Mouse (Mus musculus): ENCODE measurements around the gene 1700025C18Rik.

The 1700025C18Rik gene

DNA sequence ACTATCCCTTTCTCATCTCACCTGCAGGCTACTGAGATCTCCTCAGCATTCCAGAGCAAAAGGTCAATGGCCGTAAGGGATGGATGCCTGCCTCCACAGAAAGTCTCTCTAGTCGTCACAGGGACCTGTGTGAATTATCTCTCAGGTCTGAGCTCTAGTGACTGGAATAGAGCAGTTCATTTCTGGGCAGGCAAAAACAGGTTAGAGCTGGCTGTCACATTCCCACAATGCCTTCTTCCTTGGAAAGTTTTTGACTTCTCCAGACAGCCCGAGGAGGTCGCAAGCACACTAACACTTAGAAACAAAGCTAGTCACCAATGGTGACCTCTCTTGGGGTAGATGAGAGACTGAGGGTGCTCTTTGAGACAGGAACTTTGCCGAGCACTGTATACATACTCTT lies 48.4 kb downstream of the 1700025C18Rik start:
- in situ Hi-C loops (cut with MboI, MseI), result loop anchor here (10.0 kb wide), 1 partner anchor 1017 kb away; the partner anchor contains the start of gene Pabpc1l

DNA sequence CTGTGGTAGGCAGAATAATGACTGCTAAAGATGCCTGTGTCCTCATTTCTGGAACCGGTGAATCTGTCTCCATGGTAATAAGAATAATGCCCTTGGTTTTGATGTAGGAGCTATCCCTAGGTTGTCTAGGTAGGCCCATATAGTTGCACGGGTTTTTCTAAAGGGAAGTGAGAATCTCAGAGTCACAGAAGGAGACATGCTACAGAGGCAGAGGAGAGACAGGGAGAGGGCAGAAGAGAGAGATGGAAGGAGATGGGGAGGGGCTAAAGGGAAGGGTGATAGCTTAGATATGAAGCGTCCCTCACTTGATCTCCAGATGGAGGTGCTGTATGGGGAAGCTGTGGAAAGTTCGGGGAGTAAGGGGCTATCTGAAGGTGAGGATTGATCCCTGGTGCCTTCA lies 53.1 kb downstream of the 1700025C18Rik start:
- in situ Hi-C loops (cut with MboI, MseI), result no loop called here

GRCm38 (mm10) chr2:165035058-165035431 lies 55.5 kb downstream of the 1700025C18Rik start:
- in situ Hi-C loops (cut with MboI, MseI), result no loop called here

DNA sequence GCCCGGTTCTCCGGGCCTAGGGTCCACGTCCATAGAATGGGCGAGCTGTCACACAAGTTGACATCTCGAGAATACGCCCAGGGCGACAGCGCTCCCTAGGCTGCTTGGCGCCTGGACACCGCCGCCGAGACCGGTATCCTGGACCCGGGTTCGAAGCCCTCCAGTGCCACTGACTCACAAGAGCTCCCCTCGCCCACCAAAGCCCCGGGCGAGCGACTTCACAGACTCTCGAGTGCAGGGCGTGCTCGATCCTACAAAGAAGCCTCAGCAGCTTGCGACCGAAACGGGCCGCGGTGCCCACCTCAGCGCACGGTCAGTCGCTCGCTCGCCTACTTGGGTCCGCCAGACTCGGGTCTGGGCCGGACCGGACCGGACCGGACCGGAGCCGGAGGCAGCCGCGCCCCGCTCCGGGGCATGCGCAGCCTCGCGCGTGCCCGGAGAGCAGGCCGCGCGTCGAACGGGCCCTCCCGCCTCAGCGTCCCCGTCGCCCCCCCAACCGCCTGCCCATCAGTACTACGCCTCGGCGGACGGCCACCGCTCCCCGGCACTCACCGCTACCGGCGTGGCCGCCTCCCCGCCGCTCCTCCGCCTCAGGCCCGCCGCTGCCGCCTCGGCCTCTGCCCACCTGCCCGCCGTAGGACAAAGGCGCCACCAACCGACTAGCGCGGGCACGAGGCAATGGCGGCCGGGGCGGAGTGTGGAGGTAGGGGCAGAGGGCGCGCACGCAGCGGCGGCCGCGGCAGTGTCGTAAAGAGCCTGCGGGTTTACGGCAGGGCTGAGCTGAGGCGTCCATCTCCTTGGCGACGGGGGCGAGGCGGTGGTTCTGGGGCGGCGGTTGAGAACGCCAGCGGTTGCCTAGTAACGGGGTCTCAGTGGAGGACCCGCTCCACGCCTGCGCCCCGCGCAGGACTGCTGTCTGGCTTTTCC lies 56.2 kb downstream of the 1700025C18Rik start, which contains the start of gene Ncoa5:
Gene Ncoa5, minus strand, starts transcription at position 737 of the 927 bp plus-strand sequence.
- in situ Hi-C loops (cut with MboI, MseI), result no loop called here

- in situ Hi-C loops (cut with MboI, MseI), result no loop called here
These were observed 57.2 kb downstream of the 1700025C18Rik start for GRCm38 (mm10) chr2:165033306-165033705.

GRCm38 (mm10) chr2:165032533-165032932 lies 58.0 kb downstream of the 1700025C18Rik start:
- in situ Hi-C loops (cut with MboI, MseI), result no loop called here
